Comparison of ENCODE assay signal across 22 mouse cellular contexts in genomic region chr8:79365707-79366106, GRCm38 (mm10). TPM values are rescaled to one million over a fixed set of nuclear protein-coding genes. Genes with fewer than 3 reads are reported as not detected.
DNase-seq lines count a peak whose midpoint lies in the region; ATAC-seq lines count a peak whose summit lies in the region.
"Had no signal": no experiment of that assay in that cellular context is flagged by ENCODE, and none has a peak within 500 bp of the region (broad histone marks: within the 10 kb centered on the region; RNA-seq: fewer than 3 reads in every experiment).

No protein-coding gene starts in this region.

- no peak overlapping the region for H3K4me3 ChIP-seq in forebrain, embryonic 14.5 days (ENCODE audit: low read depth, low read length)
- H3K4me3 ChIP-seq in forebrain, embryonic 11.5 days (ENCODE audit: low read depth, low read length): no peak overlapping the region
- H3K4me3 ChIP-seq in forebrain, embryonic 16.5 days (replicated peaks; ENCODE audit: low read length): no peak overlapping the region
- H3K4me3 ChIP-seq in liver, embryonic 11.5 days (ENCODE audit: low read depth, low read length): no peak overlapping the region
- H3K4me3 ChIP-seq: embryonic facial prominence, embryonic 13.5 days; heart, embryonic 12.5 days; kidney, embryonic 15.5 days; left cerebral cortex, adult 2 months; liver, embryonic 12.5 days; midbrain, embryonic 10.5 days had no signal

- WGBS in forebrain, embryonic 14.5 days: 77% methylated on average over 3 of the region's 3 CpGs
- 90% methylated on average over 3 of the region's 3 CpGs for WGBS in forebrain, embryonic 11.5 days
- 75% methylated on average over 3 of the region's 3 CpGs for WGBS in forebrain, embryonic 16.5 days
- 82% methylated on average over 3 of the region's 3 CpGs for WGBS in liver, embryonic 11.5 days

- H3K4me1 ChIP-seq in forebrain, embryonic 14.5 days (ENCODE audit: control insufficient read depth, insufficient read depth, low read length): peaks cover 10% of the 10 kb centered on the region; the same call in 1 of the 2 replicates
- H3K4me1 ChIP-seq in forebrain, embryonic 11.5 days (replicated peaks; ENCODE audit: control insufficient read depth, insufficient read depth, low read length): no peaks in the 10 kb centered on the region
- H3K4me1 ChIP-seq in forebrain, embryonic 16.5 days (replicated peaks; ENCODE audit: control insufficient read depth, insufficient read depth, low read length): peaks cover 14% of the 10 kb centered on the region
- peaks cover 15% of the 10 kb centered on the region for H3K4me1 ChIP-seq in liver, embryonic 11.5 days (replicated peaks; ENCODE audit: control insufficient read depth, insufficient read depth, low read length)

- H3K27ac ChIP-seq in forebrain, embryonic 14.5 days (ENCODE audit: low read depth, low read length): no peak overlapping the region
- no peak overlapping the region for H3K27ac ChIP-seq in forebrain, embryonic 11.5 days (ENCODE audit: low read depth, low read length)
- H3K27ac ChIP-seq in forebrain, embryonic 16.5 days (ENCODE audit: low read length): no peak overlapping the region
- H3K27ac ChIP-seq in liver, embryonic 11.5 days (ENCODE audit: low read depth, low read length): no peak overlapping the region
- H3K27ac ChIP-seq: embryonic facial prominence, embryonic 13.5 days; kidney, embryonic 15.5 days; left cerebral cortex, adult 2 months; liver, embryonic 12.5 days; midbrain, embryonic 10.5 days had no signal

- H3K4me2 ChIP-seq in forebrain, embryonic 14.5 days (ENCODE audit: low read length): no peak overlapping the region
- H3K4me2 ChIP-seq in forebrain, embryonic 11.5 days (ENCODE audit: low read depth, low read length, severe bottlenecking): no peak overlapping the region
- no peak overlapping the region for H3K4me2 ChIP-seq in forebrain, embryonic 16.5 days (ENCODE audit: low read length)
- H3K4me2 ChIP-seq in liver, embryonic 11.5 days: no peak overlapping the region
- H3K4me2 ChIP-seq: embryonic facial prominence, embryonic 13.5 days; heart, embryonic 12.5 days; kidney, embryonic 15.5 days; liver, embryonic 12.5 days; lung, embryonic 14.5 days had no signal

- ATAC-seq in forebrain, embryonic 14.5 days: peak; percentile 63; the same call in 1 of the 2 replicates
- ATAC-seq in forebrain, embryonic 11.5 days (replicated peaks; ENCODE audit: low FRiP score): no peak
- 0 out of 2 replicates have a peak, but pooled peaks have one; percentile 9 for ATAC-seq in forebrain, embryonic 16.5 days
- no peak for ATAC-seq in liver, embryonic 11.5 days (replicated peaks; ENCODE audit: low FRiP score)
- ATAC-seq: hindbrain, embryonic 16.5 days; intestine, embryonic 16.5 days; liver, embryonic 12.5 days had no signal

- H3K27me3 ChIP-seq in forebrain, embryonic 14.5 days (replicated peaks; ENCODE audit: control insufficient read depth, insufficient read depth, low read length): no peaks in the 10 kb centered on the region
- no peaks in the 10 kb centered on the region for H3K27me3 ChIP-seq in forebrain, embryonic 11.5 days (ENCODE audit: control insufficient read depth, insufficient read depth, low read length)
- H3K27me3 ChIP-seq in forebrain, embryonic 16.5 days (replicated peaks; ENCODE audit: control insufficient read depth, insufficient read depth, low read length): no peaks in the 10 kb centered on the region
- H3K27me3 ChIP-seq in liver, embryonic 11.5 days (replicated peaks; ENCODE audit: control insufficient read depth, insufficient read depth, low read length): no peaks in the 10 kb centered on the region
- H3K27me3 ChIP-seq: embryonic facial prominence, embryonic 13.5 days; heart, embryonic 12.5 days; kidney, embryonic 15.5 days; liver, embryonic 12.5 days had no signal

- H3K36me3 ChIP-seq in forebrain, embryonic 14.5 days (ENCODE audit: control insufficient read depth, insufficient read depth, low read length): peaks cover 39% of the 10 kb centered on the region
- no peaks in the 10 kb centered on the region for H3K36me3 ChIP-seq in forebrain, embryonic 11.5 days (ENCODE audit: control insufficient read depth, insufficient read depth, low read length)
- H3K36me3 ChIP-seq in forebrain, embryonic 16.5 days (ENCODE audit: control insufficient read depth, insufficient read depth): no peaks in the 10 kb centered on the region
- H3K36me3 ChIP-seq in liver, embryonic 11.5 days (ENCODE audit: control insufficient read depth, insufficient read depth, low read length): peaks cover 3% of the 10 kb centered on the region; the same call in 1 of the 2 replicates

- no peaks in the 10 kb centered on the region for H3K9me3 ChIP-seq in forebrain, embryonic 14.5 days (replicated peaks; ENCODE audit: control insufficient read depth, low read length)
- H3K9me3 ChIP-seq in forebrain, embryonic 11.5 days (ENCODE audit: control insufficient read depth, low read length): no peaks in the 10 kb centered on the region
- no peaks in the 10 kb centered on the region for H3K9me3 ChIP-seq in forebrain, embryonic 16.5 days (ENCODE audit: control insufficient read depth, low read length)
- no peaks in the 10 kb centered on the region for H3K9me3 ChIP-seq in liver, embryonic 11.5 days (ENCODE audit: control insufficient read depth, low read length)
- H3K9me3 ChIP-seq: embryonic facial prominence, embryonic 13.5 days; heart, embryonic 12.5 days; kidney, embryonic 15.5 days; liver, embryonic 12.5 days; midbrain, embryonic 10.5 days had no signal

- no peak overlapping the region for H3K9ac ChIP-seq in forebrain, embryonic 14.5 days (ENCODE audit: low read length)
- H3K9ac ChIP-seq in forebrain, embryonic 11.5 days (ENCODE audit: low read length): no peak overlapping the region
- H3K9ac ChIP-seq in forebrain, embryonic 16.5 days (replicated peaks; ENCODE audit: low read depth, low read length): no peak overlapping the region
- no peak overlapping the region for H3K9ac ChIP-seq in liver, embryonic 11.5 days (ENCODE audit: low read depth, low read length)
- H3K9ac ChIP-seq: embryonic facial prominence, embryonic 13.5 days; heart, embryonic 12.5 days; kidney, embryonic 15.5 days; liver, embryonic 12.5 days; lung, embryonic 14.5 days had no signal

- no peak for DNase-seq in forebrain, embryonic 14.5 days (ENCODE audit: low spot score)
- DNase-seq in forebrain, embryonic 11.5 days (ENCODE audit: low spot score): no peak
- peak; percentile 46 for DNase-seq in A20 (ENCODE audit: low read depth, low spot score)
- DNase-seq in cerebellum, adult 18-20 months: peak; percentile 51 to 52
- no peak for DNase-seq in lung, postnatal 25 days (ENCODE audit: low spot score)
- no peak for DNase-seq in liver, embryonic 11.5 days (ENCODE audit: low spot score)
- no peak for DNase-seq in ovary, adult 18-20 months (ENCODE audit: low spot score)
- DNase-seq: kidney, postnatal 4 days; layer of hippocampus, adult 9-11 months; left cerebral cortex, postnatal 4 days; lung, embryonic 14.5 days; lung, postnatal 4 days; thymus, postnatal 4 days had no signal

RNA-seq across cellular contexts. Expression of gene Smad1, which starts 33.6 kb away (rescaled TPM):
- 64.2 and 66.5 TPM in 2 replicates for polyA plus RNA-seq in forebrain, embryonic 14.5 days (2014; fragmentation: Nextera tagmentation; extraction: Ambion mirVana)
- 57.6 and 64.8 TPM in 2 replicates for polyA plus RNA-seq in forebrain, embryonic 11.5 days (2014; fragmentation: Nextera tagmentation; extraction: Ambion mirVana)
- 65.6 and 65.8 TPM in 2 replicates for polyA plus RNA-seq in forebrain, embryonic 16.5 days (2015; fragmentation: Nextera tagmentation; extraction: Ambion mirVana)
- 18.5 TPM in 2 replicates for polyA plus RNA-seq in liver, embryonic 11.5 days (2014; fragmentation: Nextera tagmentation; extraction: Ambion mirVana)

Comparison
In these comparisons a context has a peak if more than half of its experiments do, and no peak if none do; other contexts are left out.
1. ATAC-seq: peak in forebrain, embryonic 14.5 days (single experiment) and forebrain, embryonic 16.5 days (single experiment); none in forebrain, embryonic 11.5 days (single experiment) and liver, embryonic 11.5 days (single experiment).
2. DNase-seq: peak in A20 (single experiment) and cerebellum, adult 18-20 months (2 of 2); none in forebrain, embryonic 14.5 days (single experiment), forebrain, embryonic 11.5 days (single experiment), lung, postnatal 25 days (single experiment), liver, embryonic 11.5 days (single experiment) and ovary, adult 18-20 months (single experiment).